Mouse (Mus musculus): ENCODE data around the gene Shd.

The Shd gene

DNA sequence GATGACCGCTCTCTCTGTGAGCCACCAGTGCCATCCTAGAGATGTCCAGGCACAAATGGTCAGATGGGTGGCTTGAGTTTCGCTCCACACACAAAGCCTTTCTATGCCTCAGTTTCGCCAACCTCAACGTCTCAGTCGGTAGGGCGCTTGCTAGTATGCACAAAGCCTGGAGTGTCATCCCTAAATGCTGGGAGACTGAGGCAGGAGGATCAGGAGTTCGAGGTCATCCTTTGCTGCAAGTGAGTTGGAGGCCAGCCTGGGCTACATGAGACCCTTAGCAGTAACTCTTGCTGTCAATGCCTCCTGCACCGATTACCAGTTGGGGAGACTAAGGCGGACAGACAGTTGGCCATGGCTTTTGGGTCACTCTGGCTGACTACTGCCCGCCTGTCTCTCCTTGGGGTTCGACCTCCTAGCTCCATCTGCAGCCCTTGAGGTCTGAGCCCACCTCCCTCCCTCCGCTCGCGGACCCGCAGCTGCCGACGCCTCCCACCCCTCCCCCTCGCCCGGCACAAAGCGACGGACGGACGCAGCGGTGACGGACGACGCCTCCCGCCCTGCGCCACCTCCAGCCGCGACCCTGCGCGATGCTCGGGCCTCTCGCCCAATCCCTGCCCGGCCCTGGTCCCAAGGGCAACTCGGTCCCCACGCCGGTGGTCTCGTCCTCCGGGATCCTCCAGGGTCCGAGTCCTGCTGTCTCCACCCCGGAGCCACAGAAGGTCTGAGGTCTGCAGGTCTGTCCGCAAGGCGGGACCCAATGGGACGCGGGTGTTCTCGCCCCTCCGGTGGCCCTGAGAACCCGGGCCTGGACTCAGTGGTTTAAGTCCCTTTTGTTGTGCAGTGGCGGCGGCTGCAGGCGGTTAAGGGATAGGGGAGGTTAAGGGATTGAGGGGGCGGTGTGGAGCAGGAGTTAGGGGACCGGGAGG, at the start of gene Shd:
TSS of gene Shd (plus strand) at position 502 of the 926 bp plus-strand sequence.
- DNase-seq: no peak

DNA sequence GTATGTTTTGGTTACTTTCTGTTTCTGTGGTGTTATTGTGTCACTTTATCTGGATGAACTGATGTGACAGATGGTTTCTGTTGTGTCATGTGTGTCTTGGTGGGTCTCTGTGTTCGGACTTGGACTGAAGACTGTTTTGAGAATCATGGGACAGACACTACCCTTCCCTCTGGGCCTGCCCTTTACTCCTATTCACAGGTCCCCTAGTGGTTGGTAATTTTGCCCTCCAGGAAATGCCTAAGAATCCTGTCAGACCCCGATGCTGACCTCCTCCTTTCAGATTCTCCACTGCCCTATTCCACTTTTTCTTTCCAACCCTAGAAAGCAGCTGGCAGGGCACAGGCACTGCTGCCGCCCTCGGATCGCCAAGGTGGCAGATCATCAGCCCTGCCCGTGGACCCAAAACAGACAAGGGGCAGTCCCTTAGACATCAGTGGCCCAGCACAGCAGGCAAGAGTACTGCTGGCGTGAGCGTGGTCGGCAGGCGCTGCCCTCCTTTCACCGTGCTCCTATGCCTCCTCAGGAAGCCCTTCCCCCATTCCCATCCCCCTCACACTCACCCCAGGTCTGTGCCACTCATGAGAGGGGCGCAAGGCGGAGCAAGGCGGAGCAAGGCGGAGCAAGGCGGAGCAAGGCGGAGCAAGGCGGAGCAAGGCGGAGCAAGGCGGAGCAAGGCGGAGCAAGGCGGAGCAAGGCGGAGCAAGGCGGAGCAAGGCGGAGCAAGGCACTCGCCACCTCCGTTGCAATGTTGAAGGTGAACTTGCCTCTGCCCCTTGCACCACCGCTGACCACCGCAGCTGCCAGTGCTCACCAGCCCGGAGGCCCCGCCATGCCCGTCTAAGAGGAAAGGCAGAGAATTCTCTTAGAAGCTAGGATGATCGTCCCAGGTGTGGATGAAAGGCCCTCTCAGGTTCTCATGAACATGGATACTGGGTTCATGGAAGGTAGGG, 38.4 kb upstream of the Shd start:
- DNase-seq: peak; percentile 67

DNA sequence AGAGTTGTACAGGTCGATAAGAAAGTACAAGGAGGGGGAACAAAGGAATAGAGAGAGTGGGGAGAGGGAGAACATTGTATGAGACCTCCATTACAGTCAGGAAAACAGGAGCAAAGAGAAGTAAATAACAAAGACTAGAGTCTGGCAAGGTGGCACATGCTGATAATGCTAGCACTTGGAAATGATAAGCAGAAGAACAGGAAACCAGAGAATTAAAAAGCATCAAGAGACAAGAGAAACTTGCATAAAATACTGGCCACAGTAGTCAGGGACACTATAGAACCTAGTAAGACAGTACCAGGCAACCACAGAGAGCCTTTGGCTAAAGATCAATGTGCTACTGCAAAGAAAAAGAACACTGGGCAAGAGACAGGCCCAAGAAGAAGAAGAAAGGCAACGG, 37.6 kb upstream of the Shd start:
- no peak for DNase-seq

DNA sequence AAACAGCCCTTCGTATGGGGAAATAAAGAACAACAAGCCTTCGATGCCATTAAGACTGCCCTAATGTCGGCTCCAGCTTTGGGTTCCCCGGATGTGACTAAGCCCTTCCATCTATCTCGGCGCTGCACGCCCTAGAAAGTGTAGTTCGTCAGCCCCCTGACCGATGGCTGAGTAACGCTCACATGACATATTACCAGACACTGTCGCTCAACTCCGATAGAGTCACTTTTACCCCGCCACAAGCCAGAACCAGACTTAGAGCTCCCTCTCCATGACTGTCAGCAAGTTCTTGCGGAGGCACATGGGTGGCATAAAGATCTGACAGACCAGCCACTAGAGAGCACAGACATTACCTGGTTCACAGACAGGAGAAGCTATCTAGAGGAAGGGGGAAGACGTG, 37.1 kb upstream of the Shd start:
- no peak for DNase-seq

DNA sequence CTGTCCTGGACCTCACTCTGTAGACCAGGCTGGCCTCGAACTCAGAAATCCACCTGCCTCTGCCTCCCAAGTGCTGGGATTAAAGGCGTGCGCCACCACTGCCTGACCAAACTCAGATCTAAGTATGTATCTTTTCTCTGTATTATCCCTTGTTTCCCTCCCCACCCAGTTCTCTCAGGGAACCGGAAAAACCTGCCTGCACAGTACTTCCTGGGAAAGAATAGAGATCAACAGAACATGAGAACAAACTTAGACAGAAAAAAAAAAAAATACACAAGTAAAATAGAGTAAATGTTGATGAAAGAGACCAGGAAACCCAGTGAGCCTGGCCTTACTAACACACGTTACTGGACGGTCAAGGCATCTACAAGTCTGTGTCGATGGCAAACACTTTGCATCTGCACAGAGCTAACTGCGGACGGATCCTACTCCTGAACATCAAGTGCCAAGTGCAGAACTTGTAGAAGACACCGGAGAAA, 25.8 kb upstream of the Shd start:
- DNase-seq: peak; percentile 5

DNA sequence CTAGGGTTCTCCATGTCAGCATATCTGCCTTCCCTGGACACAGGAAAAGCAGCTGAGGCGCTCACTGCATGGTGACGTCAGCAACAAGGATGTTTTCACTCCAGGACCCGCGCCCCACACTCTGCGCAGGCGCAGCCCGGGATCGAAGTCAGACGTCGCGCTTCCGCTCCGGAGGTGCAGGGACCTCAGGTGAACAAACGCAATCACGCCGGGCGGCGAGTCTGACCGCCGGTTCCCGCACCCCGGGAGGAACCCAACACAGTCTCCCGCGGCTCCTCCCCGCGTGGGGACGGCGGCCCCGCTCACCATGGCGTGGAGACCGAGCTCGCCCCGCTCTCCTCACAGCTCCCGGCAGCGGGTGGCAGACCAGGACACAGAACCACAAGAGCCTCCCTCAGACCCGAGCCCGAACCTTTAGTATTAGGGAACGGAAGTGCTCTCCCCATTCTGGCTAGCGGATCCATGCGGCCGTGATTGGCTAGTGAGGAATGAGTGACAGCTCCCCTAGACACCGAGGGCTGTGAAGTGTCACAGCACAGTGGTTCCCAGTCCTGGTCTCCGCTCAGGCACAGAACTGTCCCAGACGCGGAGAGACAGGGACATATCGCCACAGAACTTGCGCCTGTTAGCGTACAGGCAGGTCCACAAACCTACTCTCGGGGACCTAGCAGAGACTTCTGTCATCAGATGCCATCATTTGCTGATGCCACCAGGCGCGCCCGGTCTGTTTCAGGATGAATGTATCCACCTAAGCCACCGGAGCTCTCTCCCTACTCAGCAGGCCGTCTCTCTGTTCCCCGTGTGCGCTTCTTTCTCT, 25.2 kb upstream of the Shd start:
- DNase-seq: peak; percentile 83

DNA sequence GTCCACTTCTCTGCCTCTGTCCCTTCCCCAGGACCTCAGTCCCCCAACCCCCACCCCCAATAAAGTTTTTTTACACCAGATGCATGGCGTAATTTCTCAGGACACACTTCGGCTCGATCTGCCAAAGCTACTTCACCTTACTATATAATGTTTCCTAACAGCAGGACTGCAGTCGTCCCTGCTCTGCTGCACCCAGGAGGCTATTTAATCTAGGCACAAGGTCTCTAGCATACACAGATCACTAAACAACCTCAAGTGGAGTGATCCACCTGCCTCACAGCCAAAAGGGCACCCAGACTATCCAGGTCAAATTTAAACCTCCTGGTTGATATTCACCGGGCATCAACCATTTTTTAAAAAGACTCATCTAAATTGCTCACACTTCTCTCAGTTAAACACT, 24.6 kb upstream of the Shd start:
- no peak for DNase-seq

DNA sequence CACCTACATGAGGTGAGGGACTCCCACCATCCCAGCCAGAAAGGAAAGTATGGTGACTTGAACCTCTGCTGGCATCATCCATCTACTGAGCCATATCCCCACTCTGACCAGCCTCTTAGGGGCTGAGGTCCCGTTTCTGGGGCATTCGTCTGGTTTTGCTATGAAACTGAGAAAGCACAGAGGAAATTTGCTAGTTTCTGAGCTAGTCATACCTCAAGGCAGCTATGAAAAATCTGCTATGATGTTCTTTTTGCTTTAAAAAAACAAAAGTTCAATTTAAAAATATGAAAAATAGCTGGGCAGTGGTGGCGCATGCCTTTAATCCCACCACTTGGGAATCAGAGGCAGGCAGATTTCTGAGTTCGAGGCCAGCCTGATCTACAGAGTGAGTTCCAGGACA, 21.6 kb upstream of the Shd start:
- no peak for DNase-seq

DNA sequence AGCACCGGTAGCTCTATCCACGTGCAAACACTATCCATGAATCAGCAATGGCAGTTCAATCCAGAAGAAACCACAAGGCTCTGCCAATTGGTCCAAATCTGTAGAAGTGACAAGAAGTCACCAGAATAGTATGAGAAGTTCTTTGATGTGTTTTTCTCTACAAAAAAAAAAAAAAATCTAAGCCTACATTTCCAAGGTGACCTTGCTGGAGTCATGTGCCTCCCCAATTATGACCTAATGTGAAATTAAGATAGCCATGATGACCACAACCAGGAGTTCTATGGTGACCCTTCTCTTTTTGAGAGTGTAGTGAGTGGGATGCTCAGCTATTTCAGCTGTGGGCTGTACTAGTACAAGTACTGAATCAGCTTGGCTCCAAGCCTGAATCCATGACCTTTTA, 20.9 kb upstream of the Shd start, which contains the start of gene Zfp119b:
TSS of gene Zfp119b (minus strand) at position 101 of the 400 bp plus-strand sequence.
- DNase-seq: no peak

DNA sequence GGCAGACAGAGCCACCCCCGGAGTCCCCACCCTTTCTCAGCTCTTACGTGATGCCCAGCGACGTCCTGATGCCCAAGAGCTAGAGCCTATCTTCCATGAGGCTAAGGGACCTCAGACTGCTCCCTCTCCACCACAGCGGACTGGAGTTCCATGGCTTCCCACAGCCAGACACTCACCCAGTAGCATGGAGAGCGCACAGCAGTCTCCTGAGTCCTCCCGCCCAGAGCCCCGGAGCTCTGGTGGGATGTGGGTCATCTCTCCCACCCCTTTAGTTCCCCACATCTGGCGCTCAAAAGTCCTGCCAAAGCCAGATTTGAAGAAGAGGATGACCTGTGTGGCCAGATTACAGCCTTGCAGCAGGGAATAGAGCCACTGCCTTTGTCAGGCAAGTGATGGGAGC, 19.7 kb upstream of the Shd start:
- DNase-seq: peak; percentile 3

DNA sequence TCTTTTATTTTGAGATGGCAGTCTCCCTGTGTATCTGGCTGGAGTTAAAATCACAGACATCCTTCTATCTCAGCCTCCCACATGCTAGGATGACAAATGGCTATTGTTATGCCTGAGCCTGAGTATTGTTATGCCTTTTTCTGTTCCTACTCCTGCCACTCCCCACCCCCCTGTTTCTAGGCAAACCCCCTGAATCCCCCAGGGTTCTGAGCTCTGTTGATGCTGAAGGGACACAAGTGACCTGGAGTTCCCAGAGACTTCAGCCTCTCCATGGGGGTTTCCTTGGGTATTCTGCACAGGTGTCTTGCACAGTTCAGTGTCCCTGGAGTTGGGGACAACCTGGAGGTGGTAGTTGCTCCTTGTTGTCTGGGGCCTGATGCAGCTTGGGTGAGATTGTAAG, 18.2 kb upstream of the Shd start:
- no peak for DNase-seq

DNA sequence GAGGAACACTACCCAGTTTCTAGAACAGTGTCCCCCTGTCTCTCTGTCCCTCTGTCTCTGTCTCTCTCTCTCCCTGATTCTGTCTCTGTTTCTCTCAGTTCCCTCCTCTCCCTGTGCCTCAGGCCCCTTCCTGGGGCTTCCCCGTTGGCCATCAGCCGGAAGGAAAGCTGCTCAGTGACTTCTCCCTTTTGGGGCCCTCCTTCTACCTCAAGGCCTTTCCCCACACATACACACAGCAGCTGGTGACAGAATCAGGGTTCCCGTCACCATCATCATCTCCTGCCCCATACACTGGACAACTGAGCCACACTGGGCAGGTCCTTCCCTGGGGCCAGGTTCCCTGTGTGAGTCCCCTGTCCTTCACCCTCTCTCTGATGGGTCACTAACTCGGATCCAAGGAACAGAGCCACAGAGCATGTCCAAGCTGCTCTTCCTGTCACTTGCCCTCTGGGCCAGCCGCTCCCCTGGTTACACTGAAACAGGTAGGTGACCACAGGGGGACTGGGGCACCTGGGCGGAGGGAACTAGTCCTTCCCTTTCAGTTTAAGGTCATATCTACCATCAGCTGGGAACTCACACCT, 17.7 kb upstream of the Shd start, which contains the start of gene Ebi3:
TSS of gene Ebi3 (plus strand) at position 194 of the 581 bp plus-strand sequence.
- peak; percentile 10 for DNase-seq

DNA sequence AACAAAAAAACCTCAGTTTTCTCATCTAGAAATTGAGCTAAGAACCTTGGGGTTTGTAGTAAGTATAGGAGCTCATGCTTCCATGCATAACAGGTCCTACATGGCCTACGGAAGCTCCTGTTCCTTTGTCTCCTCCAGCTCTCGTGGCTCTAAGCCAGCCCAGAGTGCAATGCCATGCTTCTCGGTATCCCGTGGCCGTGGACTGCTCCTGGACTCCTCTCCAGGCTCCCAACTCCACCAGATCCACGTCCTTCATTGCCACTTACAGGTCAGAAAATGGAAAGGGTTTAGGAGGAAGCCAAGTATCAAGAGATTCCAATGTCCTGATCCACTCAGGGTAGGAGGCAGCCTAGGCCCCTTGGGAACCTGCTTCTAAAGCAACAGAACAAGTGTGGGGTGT, 16.5 kb upstream of the Shd start:
- DNase-seq: no peak

DNA sequence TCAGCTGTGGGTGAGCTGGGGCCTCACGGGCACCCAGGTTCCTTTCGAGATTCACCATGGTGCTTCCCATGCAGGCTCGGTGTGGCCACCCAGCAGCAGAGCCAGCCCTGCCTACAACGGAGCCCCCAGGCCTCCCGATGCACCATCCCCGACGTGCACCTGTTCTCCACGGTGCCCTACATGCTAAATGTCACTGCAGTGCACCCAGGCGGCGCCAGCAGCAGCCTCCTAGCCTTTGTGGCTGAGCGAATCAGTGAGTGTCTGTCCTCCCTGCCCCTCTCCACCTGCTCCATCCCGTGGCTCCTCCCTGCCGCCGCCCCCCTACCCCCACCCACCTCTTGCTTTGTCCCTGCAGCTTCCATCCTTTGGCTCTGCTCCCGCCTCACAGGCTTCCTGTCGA, 16.0 kb upstream of the Shd start:
- peak; percentile 47 for DNase-seq

DNA sequence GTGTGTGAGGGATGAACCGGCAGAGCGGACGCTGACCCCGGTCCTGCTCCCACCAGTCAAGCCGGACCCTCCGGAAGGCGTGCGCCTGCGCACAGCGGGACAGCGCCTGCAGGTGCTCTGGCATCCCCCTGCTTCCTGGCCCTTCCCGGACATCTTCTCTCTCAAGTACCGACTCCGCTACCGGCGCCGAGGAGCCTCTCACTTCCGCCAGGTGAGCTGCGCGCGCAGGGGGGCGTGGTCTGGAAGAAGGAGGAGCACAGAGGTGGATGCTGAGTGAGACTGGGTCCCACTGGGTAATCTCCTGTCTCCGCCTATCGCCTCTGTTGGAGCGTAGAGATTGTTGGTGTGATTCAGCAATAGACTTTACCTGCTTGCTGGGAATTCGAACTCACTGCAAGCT, 14.1 kb upstream of the Shd start:
- DNase-seq: peak; percentile 96

DNA sequence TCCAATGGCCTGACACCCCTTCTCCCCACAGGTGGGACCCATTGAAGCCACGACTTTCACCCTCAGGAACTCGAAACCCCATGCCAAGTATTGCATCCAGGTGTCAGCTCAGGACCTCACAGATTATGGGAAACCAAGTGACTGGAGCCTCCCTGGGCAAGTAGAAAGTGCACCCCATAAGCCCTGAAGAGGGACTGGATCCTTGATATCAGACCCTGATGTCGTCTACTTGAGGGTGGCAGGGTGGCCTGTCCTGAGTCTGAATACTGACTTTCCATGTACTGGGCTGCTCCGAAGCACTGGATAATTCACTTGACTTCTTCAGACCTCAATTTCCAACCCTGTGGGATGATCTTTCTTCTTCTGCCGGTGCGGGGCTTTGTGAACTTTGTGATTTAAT, 13.7 kb upstream of the Shd start:
- DNase-seq: peak; percentile 12

DNA sequence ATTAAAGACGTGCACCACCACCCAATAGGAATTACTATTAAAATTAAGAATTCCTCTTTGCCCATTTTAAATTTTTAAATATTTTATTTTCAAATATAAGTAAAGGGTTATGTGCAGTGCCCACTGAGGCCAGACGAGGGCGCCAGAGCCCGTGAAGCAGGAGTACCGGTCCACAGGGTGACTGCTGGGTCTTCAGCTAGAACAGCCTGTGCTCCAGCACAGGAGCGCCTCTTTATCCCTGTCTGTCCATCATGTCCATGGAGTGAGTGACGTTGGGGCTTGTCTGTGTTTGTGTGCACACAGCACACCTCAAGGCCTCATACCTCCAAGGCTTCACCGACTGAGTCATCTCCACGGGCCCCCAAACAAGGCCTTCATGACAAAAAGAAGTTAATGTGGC, 13.1 kb upstream of the Shd start:
- DNase-seq: peak; percentile 88

DNA sequence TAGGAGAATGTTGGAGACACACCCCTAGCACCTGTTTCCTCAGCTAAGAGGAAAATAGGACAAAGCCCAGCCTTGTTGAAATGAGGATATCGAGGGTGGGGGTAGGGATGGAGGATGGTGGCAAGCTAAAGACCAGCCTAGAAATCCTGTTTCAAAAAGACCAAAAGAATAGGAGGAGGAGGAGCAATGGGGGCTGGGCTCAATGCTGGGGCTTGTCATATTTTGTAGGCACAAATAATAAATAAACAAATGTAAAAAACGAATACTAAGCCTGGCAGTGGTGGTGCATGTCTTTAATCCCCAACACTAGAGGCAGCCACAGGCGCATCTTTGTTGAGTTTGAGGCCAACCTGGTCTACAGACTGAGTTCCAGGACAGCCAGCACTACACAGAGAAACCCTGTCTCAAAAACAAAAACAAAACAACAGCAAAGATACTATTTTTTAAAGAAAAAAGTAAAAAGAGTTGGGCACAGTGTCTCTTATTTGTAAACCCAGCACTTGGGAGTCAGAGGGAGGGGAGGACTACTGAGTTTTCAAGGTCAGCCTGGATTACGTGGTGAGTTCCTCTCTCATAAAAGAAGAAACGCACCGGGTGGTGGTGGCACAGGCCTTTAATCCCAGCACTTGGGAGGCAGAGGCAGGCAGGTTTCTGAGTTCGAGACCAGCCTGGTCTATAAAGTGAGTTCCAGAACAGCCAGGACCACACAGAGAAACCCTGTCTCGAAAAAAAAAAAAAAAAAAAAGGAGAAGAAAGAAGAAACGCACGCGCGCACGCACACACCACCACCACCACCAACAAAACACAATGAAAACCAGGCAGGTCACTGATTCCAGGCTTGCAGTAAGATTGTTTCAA, 12.3 kb upstream of the Shd start:
- peak; percentile 8 for DNase-seq

DNA sequence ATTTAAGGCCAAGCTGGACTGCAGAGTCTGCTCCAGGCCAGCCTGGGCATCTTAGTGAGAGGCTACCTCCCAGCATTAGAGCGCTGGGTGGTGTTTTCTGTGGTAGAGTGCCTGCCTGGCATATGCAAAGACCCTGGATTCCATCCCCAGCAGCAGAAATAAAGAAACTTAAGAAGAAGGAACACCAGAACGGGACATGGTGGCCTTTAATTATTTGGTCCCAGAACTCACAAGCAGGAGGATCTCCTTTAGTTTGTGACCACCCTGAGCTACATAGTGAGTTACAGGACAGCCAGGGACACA, 11.7 kb upstream of the Shd start:
- DNase-seq: no peak

DNA sequence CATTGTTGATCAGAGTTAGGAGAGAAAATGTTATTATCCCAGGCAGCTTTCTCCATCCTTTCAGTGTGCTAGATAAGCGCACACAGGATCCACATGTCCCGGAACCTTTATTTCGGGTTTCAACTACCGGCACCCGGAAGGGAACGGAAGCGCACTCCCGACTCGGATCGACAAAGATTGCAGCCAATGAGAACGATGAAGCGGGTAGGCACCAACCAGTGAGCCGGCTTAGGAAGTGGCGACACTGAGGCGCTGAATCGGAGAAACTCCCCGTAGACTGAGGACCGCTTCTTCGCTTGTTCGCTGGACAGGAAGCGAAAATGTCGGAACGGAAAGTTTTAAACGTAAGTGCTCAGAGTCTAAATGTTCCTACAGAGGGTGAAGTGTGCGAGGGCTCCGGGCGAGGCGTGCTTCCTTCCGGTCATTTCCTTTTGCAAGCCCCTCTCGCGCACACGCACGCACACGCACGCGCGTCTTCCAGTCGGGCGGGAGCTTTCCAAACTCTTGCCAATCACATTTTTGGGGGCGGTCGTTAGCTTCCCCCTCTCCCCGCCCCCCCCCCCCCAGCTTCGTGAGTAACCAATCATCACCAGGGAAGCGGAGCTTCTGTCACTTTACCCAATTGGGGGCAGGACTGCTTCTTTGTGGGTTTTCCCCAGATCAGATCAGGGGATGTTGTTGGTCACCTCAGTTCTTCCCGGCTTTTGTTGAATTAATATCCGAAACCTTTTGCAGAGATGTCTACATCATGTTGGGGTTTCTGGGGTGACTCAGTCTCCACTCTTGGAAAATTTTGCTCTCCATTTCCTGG, 11.1 kb upstream of the Shd start, which contains the start of gene Yju2:
TSS of gene Yju2 (plus strand) at position 182 of the 811 bp plus-strand sequence.
- DNase-seq: peak; percentile 90

All from thymus, postnatal 4 days (tissue).